Mouse (Mus musculus): ENCODE results near the gene Mrpl54. TPM values are rescaled to one million over a fixed set of nuclear protein-coding genes. Genes with fewer than 3 reads are reported as not detected.

The Mrpl54 gene
- total RNA-seq (2023), result 10 to 100 TPM; 33.8 to 41.6 TPM

DNA sequence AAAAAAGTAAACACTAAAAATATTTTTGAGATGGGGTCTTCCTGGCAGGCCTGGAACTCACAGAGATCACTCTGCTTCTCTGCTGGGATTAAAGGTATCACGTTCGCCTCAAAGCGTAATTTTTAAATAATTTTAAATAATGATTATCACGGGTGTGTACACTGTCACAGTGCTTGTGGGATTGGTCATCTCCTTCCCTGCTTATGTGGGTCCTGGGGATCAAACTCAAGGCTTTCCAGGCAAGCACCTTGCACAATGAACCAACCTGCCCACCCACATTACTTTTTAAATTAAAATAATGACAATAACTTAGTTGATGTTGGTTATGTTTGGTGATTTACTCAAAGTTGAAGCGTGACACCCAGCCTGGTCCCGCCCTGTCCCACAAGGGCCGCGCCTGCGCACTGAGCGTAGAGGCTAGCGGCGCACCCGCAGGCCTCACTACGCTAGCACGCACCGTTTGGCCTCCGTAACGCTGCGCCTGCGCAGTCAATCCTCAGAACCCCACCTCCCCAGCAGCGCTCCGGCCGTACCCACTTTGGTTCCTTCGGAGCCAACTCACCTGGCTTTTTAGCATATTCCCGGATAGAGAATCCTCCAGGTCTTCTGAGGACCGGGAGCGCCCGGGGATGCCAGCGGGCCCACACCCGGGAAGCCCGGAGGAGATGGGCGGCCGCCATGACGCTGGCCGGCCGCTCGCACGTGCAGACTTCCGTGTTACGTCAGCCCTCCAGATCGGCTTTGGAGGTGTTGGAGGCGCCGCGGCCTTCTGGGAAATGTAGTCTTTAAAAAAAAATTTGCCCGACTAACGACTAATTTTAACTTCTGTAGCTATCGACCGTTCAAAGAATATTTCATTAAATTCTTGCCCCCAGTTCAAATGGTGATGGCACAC lies at the start of gene Mrpl54, which contains the start of gene Apba3:
Gene Mrpl54, minus strand, starts transcription at position 724 of the 895 bp plus-strand sequence.
Gene Apba3, plus strand, starts transcription at position 750 of the 895 bp plus-strand sequence.

GRCm38 (mm10) chr10:81292554-81293333 lies 26.0 kb upstream of the Mrpl54 start, which contains the start of gene Pip5k1c:
Gene Pip5k1c, plus strand, starts transcription at chr10:81292963.

DNA sequence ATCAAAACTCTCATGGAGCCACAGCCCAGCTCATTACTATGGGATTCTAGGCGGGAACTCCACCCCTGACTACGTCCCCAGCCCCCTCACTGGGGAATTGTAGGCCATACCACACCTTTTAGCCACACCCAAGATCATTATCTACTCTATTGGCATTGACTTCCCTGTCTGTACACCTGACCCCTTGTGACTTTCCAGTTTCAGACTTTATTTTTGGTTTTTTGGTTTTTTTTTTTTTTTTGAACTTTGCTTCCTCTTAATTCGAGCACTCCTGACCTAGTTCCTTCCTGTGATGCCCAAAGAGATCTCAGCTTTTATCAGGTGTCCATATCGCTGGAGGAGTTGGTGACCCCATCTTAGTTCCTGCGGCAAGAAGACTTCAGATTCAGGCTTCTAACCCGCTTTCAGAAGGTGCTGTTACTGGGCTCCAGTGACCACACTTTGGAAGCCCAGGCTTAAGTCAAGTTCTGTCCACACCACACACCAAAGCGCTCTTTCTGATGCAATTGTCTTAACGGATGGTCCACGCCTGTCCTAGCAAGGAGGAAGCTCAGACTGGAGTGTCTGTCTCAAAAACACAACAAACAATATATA lies 24.9 kb upstream of the Mrpl54 start, which contains the start of gene Tjp3:
Gene Tjp3, minus strand, starts transcription at position 71 of the 594 bp plus-strand sequence.

DNA sequence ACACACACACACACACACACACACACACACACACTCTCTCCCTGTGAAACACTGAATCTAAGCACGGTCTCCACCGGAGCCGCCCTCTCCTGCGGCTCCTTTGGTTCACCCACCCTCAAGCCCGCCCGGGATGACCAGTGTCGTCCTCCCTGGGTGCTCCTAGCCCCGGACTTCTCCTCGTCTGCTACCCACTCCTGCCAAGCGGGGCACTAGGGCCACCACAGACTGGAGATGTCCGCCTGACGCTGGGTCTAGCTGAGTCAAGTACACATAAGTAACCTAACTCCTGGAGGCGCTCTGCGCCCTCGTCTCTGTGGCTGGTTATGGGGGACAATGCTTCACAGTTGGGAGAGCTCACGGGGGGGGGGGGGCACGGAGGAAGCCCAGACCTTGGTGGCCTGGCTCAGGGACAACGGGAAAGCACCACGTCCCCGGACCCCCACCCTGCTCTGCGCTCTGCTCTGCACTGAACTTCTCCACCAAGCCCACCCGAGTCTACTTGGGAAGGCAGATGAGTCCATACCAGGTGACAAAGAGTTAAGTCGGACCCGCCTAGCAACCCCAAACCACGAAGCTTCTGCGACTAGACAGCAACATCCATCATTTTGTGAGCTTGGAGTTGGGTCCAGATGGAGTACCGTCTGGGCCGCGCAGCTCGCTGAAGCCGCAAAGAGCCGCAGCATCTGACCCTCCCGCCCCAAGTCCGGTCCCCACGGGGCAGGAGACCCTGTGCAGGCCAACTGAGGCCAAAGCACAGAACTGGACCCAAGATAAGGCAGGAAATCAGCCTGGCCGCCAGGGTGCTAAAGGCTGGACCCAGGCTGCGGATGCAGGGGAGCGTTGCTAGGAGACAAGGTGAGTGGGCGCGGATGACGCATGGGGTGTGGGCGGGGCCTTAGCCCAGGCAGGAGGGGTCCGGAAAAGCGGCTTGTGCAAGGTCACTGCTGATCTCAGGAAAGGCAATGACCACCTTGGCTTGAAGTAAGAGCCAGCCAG lies 14.0 kb downstream of the Mrpl54 start, which contains the start of gene Matk:
Gene Matk, plus strand, starts transcription at position 512 of the 996 bp plus-strand sequence.

DNA sequence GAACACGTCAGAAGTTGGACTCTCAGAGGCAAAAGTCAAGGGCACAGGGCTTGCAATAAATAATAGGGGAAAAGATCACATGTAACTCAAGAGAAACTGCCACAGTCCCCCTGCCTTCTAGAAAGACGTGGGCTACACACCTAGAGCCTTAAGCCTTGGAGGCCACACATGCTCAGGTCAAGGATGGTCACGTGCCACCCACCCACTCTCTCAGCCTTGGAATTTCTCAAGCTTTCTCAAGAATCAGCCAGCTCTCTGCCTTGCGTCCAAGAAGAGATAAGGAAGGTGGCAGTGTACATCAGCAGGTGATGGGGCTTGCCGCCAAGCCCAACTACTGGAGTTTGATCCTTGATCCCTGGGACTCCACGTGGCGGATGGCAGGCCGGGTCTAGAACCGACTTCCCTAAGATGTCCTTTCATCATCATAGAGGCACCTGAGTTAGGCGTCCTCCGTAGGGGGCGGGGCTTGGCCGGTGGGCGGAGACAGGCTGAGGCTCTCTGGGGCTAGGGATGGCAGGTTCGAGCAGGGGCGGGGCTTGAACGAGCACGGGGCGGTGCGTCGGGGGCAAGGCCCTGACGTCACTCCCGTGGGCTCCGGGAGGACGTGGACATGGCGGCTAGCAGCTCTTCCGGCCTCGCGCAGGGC lies 34.0 kb downstream of the Mrpl54 start, which contains the start of gene Zfr2:
Gene Zfr2, plus strand, starts transcription at position 576 of the 646 bp plus-strand sequence.

GRCm38 (mm10) chr10:81230438-81231332 lies 36.0 kb downstream of the Mrpl54 start, which contains the start of gene Atcay:
Gene Atcay, minus strand, starts transcription at chr10:81230833.

Other genes with a start within 250 kb of the Mrpl54 start
- not detected for gene Diras1, start 241.3 kb downstream of the Mrpl54 start, total RNA-seq (2023)
- 10 to 100 TPM; 11.6 to 13.3 TPM for gene Slc39a3, start 229.5 kb downstream of the Mrpl54 start, total RNA-seq (2023)
- 10 to 100 TPM; 49.0 to 54.7 TPM for gene Sgta, start 206.8 kb downstream of the Mrpl54 start, total RNA-seq (2023)
- gene Thop1, start 196.9 kb downstream of the Mrpl54 start, total RNA-seq (2023), result 1 to 10 TPM; 5.8 to 6.9 TPM
- gene Creb3l3, start 168.1 kb downstream of the Mrpl54 start, total RNA-seq (2023), result 1 to 10 TPM in 1 of 2 experiments, under 1 TPM in 1; 0.64 to 1.2 TPM
- 10 to 100 TPM; 84.3 to 89.6 TPM for gene Map2k2, start 161.0 kb downstream of the Mrpl54 start, total RNA-seq (2023)
- gene Zbtb7a, start 131.7 kb downstream of the Mrpl54 start, total RNA-seq (2023), result 10 to 100 TPM; 60.7 to 67.8 TPM
- 10 to 100 TPM; 27.4 to 29.6 TPM for gene Pias4, start 99.0 kb downstream of the Mrpl54 start, total RNA-seq (2023)
- 100 to 1,000 TPM; 738 to 811 TPM for gene Eef2, start 90.3 kb downstream of the Mrpl54 start, total RNA-seq (2023)
- gene Dapk3, start 83.9 kb downstream of the Mrpl54 start, total RNA-seq (2023), result 10 to 100 TPM; 26.7 to 27.9 TPM
- not detected for gene 4930442H23Rik, start 83.1 kb downstream of the Mrpl54 start, total RNA-seq (2023)
- gene Nmrk2, start 64.9 kb downstream of the Mrpl54 start, total RNA-seq (2023), result not detected
- not detected for gene Atcay, start 36.1 kb downstream of the Mrpl54 start, total RNA-seq (2023)
- 1 to 10 TPM in 1 of 2 experiments, under 1 TPM in 1; 0.24 to 1.1 TPM for gene Zfr2, start 33.8 kb downstream of the Mrpl54 start, total RNA-seq (2023)
- gene Matk, start 14.0 kb downstream of the Mrpl54 start, total RNA-seq (2023), result 10 to 100 TPM in 1 of 2 experiments, 1 to 10 TPM in 1; 5.1 to 10.3 TPM
- gene Apba3, start within 50 bp of the Mrpl54 start, total RNA-seq (2023), result 10 to 100 TPM; 26.1 to 28.4 TPM
- gene Tjp3, start 24.6 kb upstream of the Mrpl54 start, total RNA-seq (2023), result 1 to 10 TPM; 5.1 to 5.4 TPM
- 10 to 100 TPM; 92.2 TPM for gene Pip5k1c, start 26.0 kb upstream of the Mrpl54 start, total RNA-seq (2023)
- 10 to 100 TPM; 25.0 to 30.3 TPM for gene Cactin, start 54.2 kb upstream of the Mrpl54 start, total RNA-seq (2023)
- gene Tbxa2r, start 61.8 kb upstream of the Mrpl54 start, total RNA-seq (2023), result under 1 TPM; 0.49 to 0.58 TPM
- not detected for gene Gipc3, start 76.3 kb upstream of the Mrpl54 start, total RNA-seq (2023)
- gene Hmg20b, start 83.5 kb upstream of the Mrpl54 start, total RNA-seq (2023), result 10 to 100 TPM; 41.7 to 57.4 TPM
- gene Mfsd12, start 90.6 kb upstream of the Mrpl54 start, total RNA-seq (2023), result 10 to 100 TPM; 16.0 to 20.4 TPM
- 1 to 10 TPM; 4.5 to 5.1 TPM for gene 4930404N11Rik, start 98.9 kb upstream of the Mrpl54 start, total RNA-seq (2023)
- 10 to 100 TPM; 49.9 to 55.8 TPM for gene Fzr1, start 111.6 kb upstream of the Mrpl54 start, total RNA-seq (2023)
- 10 to 100 TPM; 16.9 to 19.6 TPM for gene Dohh, start 117.5 kb upstream of the Mrpl54 start, total RNA-seq (2023)
- 1 to 10 TPM in 1 of 2 experiments, under 1 TPM in 1; 0.35 to 1.0 TPM for gene Gm48551, start 117.5 kb upstream of the Mrpl54 start, total RNA-seq (2023)
- gene Gm48552, start 122.1 kb upstream of the Mrpl54 start, total RNA-seq (2023), result not detected
- 1 to 10 TPM; 5.6 to 9.3 TPM for gene Smim24, start 126.1 kb upstream of the Mrpl54 start, total RNA-seq (2023)
- 10 to 100 TPM; 59.7 to 65.2 TPM for gene Nfic, start 188.7 kb upstream of the Mrpl54 start, total RNA-seq (2023)
- gene Celf5, start 215.8 kb upstream of the Mrpl54 start, total RNA-seq (2023), result under 1 TPM in 1 of 2 experiments, not detected in 1; 0.46 TPM
- gene Ncln, start 229.5 kb upstream of the Mrpl54 start, total RNA-seq (2023), result 100 to 1,000 TPM; 112 to 133 TPM
- gene S1pr4, start 233.2 kb upstream of the Mrpl54 start, total RNA-seq (2023), result 10 to 100 TPM; 68.9 to 87.5 TPM

Measured in neutrophil, adult 59 days (primary cell).